Mouse (Mus musculus) fibroblast of lung, adult 2 months (primary cell): Measurements from ENCODE around the gene Frmd5.
"Not testable (repeated sequence)": the region's sequence is repeated elsewhere in the genome, so short reads cannot be mapped to it uniquely, and the experiment has no call there.

Experiments used
- DNase-seq: peaks from one replicate; pipeline ENCODE4 v3.0.0-alpha.2; 2011; ENCODE audit warnings: low read depth

The Frmd5 gene

DNA sequence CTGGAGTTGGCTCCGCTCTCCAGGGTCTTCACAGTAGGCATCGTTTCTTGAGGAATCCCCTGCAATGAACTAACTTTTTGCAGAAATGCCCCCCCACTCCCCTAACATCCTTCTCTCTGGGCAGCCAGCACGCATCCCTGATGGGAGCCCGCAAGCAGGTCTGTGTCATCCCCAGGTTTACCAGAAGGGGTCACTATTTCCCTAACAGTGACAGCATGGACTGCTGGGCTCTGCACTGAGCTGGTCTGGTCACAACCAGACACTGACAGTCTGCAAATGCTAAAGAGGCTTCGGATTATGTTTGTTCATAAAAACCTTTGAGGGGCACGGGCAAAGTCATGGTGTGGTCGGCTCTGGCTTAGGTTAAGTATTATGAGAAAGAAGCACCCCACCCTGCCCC, 235.1 kb downstream of the Frmd5 start:
- peak; percentile 64 for DNase-seq

DNA sequence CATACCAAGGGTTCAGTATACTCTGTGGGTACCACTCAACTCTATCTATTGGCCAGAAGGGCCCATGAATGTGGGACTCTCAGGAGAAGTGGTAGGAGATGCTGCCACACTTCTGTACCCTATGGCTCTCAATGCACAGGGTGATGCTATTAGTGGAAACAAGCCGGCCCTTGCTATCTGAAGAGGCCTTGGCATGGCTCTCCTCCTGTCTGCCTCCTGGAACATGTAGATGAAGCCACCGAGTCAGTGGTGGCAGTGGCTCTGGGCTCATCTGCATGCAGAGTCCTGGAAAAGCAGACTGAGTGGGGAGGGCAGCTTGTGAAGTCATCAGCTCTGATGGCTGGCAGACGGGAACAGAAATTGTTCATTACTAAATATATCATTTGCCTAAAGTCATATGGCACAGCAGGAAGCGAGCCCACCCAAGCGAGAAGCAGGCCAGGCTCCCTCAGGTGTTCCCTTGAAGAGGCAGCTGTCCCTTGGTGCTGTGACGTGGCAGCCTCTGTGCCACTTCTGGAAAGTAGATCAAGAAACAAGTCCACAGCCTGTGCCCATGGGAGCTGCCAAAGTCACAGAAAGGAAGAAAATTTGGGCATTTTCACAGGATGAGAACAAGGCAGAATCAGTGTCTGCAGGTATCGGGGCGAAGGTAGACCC, 235.8 kb downstream of the Frmd5 start:
- DNase-seq, result no peak

DNA sequence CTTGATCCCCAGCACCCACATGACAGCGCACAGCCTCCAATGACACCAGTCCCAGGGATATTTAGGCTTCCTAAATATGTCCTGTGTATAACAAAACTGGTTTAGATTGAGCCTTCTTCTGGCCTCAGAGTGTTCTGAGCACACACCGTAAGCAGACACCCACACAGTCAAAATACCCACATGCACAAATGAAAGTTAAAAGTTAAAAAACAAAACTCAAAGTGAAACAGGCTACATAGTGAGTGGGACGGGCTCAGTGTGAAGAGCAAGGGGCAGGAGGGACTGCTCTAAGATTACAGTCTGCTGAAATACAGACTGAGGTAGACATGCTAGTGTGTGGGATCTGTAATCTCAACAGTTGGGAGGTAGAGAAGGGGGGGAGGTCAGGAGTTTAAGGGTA, 236.8 kb downstream of the Frmd5 start:
- no peak for DNase-seq

DNA sequence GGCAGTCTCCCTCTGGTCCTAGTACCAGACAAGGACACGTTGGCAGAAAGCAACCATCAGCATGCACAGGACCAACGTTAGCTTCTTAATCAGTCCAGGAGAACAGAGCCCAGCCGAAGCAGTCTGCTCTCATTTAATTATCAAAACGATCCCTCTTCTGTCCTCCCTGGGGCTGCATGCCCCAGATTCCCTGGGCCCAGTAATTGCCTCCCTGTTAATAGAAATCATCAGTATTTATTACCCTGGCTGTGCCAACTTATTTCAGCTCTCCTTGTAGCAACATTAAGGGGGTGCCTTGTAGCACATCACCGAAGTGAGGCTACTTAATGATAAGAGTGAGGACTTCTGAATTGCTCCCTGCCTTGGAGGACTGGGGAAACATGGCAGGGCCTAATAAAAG, 241.0 kb downstream of the Frmd5 start:
- DNase-seq, result no peak

DNA sequence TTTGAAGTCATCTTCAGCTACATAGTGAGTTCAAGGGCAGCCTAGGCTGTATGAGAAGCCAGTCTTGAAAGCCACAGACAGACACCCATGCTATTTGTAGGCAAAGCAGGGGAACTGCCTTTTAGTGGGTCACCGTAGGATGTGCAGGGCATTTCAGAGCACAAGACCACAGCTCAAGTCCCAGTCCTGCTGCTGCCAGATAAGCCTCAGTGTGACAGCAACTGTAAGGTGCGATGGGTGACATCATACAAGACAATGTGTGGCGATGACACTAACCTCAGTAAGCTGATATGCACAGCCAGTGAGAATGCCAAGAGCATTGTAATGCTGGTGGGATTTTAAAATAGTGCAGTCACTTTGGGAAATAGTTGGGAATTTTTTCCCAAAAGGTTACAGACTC, 243.8 kb downstream of the Frmd5 start:
- DNase-seq, result no peak

DNA sequence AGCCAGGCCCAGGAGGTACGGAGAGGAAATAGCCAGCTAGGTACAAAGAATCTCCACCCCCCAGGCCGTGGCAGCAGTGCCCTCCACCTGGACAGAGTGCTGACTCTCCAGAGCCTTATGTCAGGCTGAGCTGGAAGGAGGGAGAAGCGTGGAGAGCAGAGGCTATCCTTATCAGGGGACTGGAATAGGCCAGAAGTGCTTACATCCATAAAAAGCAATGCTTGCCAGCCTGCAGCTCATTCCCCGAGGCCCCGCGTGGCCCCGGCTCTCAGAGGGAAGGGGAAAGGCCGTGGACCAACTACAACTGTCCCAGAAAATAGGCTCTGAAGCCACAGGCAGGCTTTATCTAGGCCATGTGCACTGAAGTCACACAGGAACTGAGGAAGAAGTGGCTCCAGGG, 255.6 kb downstream of the Frmd5 start:
- DNase-seq, result no peak

DNA sequence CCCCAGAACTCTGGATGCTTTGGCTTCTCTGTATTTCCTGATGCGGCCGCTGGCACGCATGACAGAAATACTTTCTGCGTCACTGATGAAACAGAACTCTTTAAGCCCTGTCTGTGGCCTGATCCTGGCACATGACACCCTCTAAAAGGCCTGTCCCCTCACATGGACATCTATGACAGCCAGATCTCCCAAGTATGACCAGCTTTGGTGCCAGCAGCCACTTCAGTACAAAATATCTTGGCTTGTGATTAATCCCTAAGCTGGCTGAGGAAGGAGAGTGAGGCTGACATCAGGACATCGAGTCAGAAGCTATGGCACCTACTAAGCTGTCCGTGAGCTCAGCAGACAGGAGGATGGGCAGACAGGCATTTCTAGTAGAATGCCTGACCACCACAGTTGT, 257.3 kb downstream of the Frmd5 start:
- DNase-seq, result no peak

DNA sequence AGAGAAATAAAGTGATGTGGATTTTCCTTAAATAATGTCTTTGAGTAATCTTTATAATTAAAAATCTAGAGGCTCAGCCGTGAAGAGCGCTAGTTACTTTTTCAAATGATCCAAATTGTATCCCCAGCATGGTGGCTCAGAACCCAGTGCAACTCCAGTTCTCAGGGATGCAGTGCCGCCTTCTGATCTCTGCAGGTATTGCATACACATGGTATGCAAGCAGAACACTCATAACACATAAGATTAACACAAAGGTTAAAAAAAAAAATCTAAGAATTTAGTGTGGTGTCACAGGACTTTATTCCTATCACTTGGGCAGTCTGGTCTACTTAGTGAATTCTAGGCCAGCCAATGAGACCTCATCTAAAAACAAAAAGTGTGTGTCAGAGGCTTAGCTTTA, 262.1 kb downstream of the Frmd5 start:
- no peak for DNase-seq

DNA sequence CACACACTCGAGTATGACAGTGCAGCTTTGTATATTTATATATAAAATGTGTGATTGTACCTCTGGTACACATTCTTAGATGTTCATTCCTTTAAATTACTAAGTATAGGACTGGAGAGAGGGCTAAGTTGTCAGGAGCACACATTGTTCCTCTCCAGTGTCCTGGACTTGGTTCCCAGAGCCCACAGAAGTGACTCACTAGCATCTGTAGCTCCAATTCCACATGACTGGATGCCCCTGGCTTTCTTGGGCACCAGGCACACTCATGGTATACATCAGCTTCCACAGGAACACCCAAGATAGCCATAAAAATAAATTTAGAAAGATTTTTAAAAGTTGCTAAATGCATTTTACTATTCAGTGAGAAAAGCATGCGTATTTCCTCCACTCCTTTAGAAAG, 281.8 kb downstream of the Frmd5 start:
- DNase-seq, result no peak

DNA sequence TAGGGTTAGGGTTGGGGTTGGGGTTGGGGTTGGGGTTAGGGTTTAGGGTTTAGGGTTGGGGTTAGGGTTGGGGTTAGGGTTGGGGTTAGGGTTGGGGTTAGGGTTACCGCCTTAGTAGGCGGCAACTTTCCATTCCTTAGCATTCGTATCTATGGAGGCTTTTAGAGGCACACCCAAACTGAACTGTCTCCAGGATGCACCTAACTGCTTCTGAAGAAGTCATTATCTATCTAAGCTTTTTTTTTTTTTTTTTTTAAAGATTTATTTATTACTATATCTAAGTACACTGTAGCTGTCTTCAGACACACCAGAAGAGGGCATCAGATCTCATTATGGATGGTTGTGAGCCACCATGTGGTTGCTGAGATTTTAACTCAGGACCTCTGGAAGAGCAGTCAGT, 284.1 kb downstream of the Frmd5 start:
- DNase-seq, result not testable (repeated sequence)

DNA sequence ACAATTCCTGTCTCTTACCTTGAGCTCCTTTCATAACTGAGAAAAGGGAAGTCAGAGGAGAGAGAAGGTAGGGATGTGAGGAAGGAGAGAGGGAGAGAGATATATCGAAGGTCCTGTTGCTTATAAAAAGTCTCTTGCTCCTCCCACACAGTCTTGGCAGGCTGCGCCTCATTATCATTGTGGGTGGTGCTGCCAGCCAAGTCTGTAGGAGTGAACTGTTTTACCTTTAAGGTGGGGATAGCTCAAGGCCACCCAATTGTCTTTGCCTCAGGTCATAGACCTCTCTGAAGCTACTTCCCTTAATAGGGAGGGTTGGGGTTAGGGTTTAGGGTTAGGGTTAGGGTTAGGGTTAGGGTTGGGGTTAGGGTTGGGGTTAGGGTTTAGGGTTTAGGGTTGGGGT, 284.9 kb downstream of the Frmd5 start:
- DNase-seq, result no peak

DNA sequence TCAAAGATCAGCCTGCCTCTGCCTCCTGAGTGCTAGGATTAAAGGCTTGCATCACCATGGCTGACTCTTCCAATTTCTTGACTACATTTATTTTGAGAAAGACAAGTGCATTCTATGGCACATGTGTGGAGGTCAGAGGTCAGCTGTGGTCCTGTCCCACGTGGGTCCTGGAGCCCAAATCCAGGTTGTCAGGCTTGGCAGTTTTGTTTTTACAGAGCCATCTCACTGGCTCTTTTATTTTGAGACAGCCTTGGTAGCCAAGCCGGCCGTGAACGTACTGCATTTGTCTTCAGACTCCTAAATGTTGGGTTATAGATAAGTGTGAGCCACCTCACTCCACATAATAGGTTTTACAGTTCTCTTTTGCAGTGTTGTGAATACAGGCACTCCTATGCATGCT, 288.2 kb downstream of the Frmd5 start:
- not testable (repeated sequence) for DNase-seq

DNA sequence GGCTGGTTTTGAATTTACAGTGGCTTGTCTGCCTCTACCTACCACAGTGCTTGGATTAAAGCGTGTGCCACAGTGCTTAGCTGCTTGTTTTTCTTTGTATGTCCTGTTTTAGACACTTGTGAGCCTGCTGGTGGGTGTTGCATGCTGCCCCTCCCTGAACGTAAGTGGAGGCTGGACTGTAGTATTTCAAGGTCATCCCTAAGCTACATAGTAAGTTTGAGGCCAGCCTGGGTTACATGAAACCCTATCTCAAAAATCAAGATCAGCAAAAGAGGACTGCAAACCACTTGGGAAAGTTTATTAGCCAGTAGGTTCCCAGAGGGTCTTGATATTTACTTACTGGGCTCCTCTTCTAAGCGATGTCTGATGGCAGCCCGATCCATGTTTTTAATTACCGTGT, 288.8 kb downstream of the Frmd5 start:
- no peak for DNase-seq

DNA sequence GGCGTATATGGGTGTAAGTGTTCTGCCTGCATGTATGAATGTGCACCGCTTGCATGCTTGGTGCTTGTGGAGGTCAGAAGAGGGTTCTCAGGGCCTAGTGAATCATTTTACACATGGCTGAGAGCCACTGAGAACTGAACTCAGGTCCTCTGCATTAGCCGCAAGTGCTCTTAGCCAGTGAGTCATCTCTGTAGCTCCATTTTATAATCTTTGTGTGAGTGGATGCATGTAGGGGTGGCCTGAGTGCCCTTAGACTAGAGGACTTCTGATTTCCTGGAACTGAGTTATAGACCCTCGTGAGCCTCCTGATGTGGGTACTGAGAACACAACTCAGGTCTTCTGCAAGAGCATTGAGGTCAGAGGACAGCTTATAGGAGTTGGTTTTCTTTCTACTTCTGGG, 292.7 kb downstream of the Frmd5 start:
- DNase-seq, result no peak

DNA sequence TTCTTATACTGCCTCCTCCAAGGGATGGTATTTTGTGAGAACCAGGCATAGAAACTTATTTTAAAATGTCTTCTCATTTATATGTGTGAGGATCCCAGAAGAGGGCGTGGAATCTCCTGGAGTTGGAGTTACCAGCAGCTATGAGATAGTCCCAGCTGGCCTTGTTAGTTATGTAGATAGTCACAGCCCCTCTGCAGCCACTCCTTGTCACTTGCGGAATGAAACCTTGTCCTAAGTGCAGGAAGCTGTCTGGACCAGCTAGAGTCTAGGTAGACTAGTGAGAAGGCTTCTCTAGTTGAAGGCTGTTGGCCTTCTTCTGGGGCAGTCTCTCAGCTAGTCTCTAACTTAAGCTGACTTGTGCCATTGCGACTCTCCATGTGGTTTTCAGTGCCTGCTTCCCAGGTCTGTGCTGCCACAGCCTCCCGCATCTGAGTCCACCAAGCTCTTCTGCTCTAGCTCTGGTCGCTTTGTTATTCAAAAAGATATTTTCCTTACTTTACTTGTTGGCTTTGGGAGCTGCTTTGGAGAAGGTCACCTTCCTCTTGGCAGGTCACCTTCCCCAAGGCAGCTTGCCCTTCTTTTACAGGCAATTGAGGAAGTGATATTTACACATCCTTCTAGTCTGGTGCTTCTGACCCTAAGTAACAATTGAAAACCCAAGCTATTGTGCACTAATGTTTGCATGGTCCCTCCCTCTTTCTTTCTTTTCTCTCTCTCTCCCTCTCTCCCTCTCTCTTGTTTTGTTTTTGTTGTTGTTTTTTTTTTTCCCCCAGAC, 293.7 kb downstream of the Frmd5 start:
- DNase-seq, result not testable (repeated sequence)

DNA sequence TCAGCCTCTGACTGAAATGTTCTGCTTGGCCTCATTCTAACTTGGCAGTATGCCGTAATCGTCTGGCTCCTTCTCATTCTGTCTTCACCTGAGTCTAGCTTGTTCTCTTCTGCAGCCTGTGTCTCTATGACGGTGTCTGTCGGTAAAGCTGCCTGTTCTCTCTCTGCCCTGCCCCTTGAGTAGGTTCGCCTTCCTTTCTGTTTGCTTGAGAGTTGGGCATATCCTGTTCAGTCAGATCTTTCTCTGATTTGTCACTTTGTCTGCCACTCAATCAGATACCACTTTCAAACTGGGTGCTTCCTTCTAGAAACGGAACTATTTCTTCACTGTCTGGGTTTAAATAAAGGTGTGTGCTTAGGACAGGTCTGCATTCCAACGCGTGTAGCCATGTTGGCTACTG, 295.5 kb downstream of the Frmd5 start:
- DNase-seq, result no peak

DNA sequence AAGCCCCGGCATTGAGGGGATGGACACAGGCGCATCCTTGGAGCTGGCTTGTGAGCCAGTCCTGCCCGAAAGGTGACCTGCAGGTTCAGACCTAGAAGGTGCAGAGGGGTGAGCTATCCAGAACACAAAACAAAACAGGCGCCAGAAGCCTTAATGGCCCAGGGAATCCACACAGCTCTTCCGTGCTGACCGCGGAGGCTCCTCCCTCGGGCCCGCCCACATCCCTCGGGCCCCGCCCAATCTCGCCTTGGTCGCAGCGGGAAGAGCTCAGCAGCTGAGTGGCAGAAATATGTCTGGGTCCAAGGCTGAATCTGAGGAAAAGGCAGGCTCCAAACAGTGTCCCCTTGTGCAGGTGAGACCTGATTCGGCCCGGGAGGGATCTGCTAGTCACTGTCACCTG, 297.3 kb downstream of the Frmd5 start:
- DNase-seq, result peak; percentile 35

DNA sequence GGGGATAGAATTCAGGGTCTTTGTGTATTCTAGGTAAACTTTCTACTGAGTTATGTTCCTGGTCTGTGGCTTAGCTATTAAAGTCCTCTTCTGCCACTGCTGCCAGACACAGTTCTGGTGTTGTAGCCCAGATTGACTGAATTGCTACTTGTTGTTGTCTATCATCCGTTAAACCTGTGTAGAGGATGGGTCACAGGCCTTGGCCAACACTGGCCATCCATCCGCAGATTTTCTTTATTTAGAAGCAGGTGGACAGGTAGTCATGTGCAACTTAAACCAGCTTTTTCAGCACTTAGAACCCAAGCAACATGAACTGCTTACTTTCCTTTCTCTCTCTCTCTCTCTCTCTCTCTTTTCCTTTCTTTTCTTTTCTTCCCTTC, 298.9 kb downstream of the Frmd5 start:
- DNase-seq, result no peak

DNA sequence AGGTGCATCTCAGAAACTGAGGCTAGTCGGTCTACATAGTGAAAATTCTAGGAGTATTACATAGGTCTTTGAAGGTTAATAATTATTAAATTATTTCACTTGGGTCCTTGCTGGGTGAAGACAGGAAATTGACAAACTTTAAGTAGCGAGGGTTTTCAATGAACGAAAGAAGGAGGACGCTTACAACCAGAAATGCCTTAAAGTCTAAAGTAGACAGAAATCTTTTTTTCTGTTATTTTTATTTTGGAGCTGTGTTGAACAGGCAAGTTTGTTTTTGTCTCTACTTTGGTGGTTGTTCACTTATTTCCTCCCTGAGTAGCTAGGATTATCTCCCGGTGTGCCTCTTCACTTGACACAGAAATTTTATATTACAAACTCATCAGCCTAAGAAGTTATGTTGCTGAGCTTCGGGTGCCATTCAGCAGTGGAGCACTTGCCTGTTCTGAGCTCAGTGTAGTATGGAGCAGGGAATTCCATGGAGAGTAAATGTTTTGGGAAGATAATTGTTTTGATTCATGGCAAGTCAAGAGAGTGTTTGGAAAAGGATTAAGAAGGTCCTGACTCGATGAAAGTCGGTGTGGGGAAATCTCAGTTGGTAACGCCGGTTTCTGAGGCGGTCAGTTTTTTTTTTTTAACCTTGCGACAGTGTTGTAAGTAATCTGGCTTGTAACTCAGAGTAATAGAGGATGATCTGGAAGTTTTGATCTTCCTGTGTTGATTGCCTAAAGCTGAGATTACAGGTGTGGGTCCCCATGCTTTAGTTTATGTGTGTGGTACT, 299.5 kb downstream of the Frmd5 start:
- DNase-seq, result no peak

DNA sequence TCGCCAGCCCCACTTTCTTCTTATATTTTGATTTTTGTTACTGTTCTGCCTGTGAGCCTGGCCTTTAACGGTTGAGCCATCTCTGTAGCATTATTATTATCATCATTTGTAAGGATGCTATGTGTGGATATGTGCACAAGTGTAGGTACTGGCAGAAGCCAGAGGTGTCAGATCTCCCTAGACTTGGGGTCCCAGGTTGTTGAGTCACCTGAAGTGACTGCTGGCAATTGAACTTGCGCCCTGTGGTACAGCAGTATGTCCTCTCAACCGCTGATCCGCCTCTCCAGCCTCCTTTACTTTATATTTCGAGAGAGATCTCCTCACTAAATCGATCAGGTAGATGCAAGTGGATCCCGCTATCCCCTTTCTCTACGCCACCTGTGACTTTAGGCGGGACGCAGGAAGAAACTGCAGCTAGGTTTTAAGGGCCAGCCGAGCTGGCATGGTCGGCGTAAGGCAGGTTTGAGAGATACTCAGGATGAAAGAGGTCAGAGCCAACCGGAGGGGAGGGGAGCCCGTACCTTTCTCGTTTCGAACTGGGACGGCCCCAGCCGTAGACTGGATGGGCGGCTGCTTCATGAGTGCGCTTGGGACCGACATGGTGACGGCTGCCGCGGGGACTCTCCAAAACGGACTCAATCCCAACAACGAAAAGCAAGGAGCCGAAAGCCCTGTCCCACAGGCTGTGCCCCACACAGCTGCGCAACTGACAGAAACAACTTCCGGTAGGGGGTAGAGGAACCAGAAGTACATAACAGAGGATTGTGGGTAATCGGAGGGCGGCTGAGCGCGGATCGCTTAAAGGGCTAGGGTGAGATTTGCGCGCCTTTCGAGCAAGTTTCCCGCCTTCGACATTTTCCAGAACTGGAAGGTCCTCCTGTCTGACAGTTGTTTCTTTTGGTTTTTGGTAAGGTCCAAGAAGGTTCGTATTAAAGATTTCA, 300.7 kb downstream of the Frmd5 start, which contains the start of the genes Mfap1a and Wdr76:
Gene Mfap1a (minus strand): TSS at position 724 of the 941 bp plus-strand sequence.
Gene Wdr76 (plus strand): TSS at position 782 of the 941 bp plus-strand sequence.
- peak; percentile 64 for DNase-seq

DNA sequence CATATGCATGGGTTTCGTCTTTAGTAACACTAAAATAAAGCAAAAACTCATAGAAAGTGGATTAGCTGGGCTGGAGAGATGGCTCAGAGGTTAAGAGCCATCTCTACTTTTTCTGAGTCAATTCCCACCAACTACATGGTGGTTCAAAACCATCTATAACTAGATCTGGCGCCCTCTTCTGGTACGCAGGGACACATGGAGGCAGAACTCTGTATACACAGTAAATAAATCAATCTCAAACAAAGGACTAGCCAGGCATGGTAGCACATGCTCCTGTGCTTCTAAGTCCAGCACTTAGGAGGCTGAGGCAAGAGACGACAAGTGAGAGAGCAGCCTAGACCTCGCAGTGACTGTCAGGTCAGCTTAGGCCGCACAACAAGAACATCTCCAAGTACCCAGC, 305.3 kb downstream of the Frmd5 start:
- DNase-seq, result not testable (repeated sequence)
